Mouse (Mus musculus): ENCODE data around the gene Lin7b. TPM values are rescaled to one million over a fixed set of nuclear protein-coding genes. Genes with fewer than 3 reads are reported as not detected.

The Lin7b gene
- polyA plus RNA-seq, 1 experiment = 3.0 TPM

DNA sequence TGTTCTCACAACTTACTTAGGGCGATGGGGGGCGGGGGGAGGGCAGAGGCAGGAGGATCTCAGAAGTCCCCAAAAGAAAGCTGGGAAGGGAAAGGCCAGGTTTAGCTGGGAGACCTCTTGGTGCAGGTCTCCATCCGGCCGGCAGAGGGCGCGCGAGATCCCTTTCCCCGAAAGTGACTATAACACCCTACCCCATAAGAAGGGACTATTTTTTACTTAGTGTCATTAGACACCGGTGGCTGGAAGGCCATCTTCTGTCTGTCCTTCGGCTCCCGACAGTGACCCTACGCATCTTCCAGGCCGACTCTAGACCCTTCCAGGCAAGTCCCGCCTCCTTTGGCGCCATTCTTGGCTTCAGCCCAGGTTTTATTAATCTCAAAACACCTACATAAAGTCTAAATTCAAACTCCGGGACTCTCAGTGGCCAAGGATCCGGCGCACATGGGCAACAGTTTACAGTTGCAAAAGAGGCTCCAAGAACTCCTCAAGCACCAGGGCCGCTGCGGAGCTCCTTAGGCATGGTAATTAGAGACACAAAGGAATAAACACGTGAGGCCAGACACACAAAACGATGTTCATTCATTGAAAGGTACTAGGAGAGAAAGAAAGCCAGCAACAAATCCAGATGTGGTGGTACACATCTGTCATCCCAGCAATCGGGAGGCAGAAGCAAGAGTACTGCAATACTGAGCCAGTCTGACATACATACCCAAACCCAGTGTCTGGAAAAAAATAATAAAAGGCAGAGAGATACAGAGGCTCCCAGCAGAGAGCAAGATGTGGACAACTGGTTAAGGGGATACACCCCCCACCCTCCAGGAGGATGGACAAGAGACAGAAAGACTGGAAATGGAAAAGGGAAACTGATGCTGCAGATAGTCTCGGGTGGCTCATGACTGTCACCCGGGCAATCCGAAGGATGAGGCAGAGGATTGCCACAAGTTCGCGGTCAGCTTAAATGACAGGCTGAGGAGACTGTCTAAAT is 35.0 kb upstream of the Lin7b start, which contains the start of gene Kcna7:
TSS of gene Kcna7 (plus strand) at position 563 of the 985 bp plus-strand sequence.
- TF ChIP-seq GATA1 (IDR thresholded peaks at IDR 0.05; ENCODE audit: low read length) = no peak

DNA sequence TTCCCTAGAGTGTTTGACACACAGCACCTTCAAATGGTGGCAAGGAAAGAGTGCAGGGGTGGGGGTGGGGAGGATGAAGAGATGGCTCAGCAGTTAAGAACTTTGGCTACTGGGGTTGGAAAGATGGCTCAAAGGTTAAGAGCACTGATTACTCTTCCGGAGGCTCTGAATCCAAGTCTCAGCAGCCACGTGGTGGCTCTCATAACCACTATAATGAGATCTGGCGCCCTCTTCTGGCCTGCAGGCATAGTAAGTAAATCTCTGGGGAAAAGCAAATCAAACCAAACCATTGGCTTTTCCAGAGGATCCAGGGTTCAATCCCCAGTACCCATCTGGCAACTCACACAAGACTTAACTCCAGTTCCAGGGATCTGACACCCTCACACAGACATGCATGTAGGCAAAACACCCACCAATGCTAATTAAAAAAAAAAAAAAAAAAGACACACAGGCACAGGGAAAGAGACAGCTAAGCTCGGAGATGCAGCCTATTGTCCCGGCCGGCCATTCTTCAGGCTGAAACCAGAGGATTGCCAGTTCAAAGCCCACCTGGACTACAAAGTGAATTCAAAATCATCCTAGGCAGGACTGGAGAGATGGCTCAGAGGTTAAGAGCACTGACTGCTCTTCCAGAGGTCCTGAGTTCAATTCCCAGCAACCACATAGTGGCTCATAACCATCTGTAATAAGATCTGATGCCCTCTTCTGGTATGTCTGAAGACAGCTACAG is 33.3 kb upstream of the Lin7b start:
- no peak for TF ChIP-seq GATA1 (IDR thresholded peaks at IDR 0.05; ENCODE audit: low read length)

GRCm38 (mm10) chr7:45401521-45402085 is 31.2 kb upstream of the Lin7b start:
- TF ChIP-seq GATA1 (IDR thresholded peaks at IDR 0.05; ENCODE audit: low read length) = no peak

GRCm38 (mm10) chr7:45396787-45397186 is 26.4 kb upstream of the Lin7b start:
- TF ChIP-seq GATA1 (IDR thresholded peaks at IDR 0.05; ENCODE audit: low read length) = no peak

GRCm38 (mm10) chr7:45395578-45396336 is 25.4 kb upstream of the Lin7b start, which contains the start of gene Snrnp70:
TSS of gene Snrnp70 (minus strand) at chr7:45395742.
- no peak for TF ChIP-seq GATA1 (IDR thresholded peaks at IDR 0.05; ENCODE audit: low read length)

- TF ChIP-seq GATA1 (IDR thresholded peaks at IDR 0.05; ENCODE audit: low read length) = no peak
These were observed 24.8 kb upstream of the Lin7b start for GRCm38 (mm10) chr7:45395129-45395541.

DNA sequence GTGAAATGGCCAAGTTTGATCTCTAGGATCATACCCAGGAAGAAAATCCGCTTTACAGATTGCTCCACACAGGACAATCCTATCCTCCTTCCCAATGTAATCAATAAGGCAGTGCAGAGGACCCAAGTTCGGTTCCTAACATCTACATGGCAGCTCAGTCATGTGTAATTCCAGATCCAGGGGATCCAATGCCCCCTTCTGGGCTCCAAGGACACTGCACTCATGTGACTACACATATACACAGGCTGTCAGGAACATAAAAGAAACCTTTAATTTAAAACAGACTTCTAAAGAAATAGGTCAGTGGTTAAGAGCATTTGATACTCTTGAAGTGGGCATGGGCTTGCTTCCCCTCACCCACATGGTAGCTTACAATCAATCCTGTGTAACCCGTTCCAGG is 15.7 kb upstream of the Lin7b start:
- no peak for TF ChIP-seq GATA1 (IDR thresholded peaks at IDR 0.05; ENCODE audit: low read length)

DNA sequence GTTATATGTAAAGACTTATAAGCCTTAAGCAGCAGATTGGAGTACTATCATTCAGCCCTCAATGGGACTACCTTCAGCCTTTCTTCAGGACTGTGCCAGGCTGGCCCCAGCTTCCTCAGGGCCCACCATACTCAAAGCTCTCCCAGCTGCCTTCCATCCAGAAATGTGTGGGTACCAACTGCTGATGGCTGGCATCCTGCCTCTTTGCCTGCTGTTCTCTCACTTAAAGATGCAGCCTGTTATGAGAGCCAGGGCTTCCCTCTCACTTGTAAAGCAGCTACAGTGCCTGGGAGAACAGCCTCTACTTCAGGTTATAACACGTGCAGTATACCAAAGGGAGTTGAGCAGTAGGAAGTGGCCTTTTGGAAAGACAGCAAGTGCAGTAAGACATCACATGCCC is 5.7 kb upstream of the Lin7b start:
- TF ChIP-seq GATA1 (IDR thresholded peaks at IDR 0.05; ENCODE audit: low read length) = no peak

- TF ChIP-seq GATA1 (IDR thresholded peaks at IDR 0.05; ENCODE audit: low read length) = peak; percentile 82
These were observed 4.2 kb upstream of the Lin7b start for GRCm38 (mm10) chr7:45374620-45375019.

DNA sequence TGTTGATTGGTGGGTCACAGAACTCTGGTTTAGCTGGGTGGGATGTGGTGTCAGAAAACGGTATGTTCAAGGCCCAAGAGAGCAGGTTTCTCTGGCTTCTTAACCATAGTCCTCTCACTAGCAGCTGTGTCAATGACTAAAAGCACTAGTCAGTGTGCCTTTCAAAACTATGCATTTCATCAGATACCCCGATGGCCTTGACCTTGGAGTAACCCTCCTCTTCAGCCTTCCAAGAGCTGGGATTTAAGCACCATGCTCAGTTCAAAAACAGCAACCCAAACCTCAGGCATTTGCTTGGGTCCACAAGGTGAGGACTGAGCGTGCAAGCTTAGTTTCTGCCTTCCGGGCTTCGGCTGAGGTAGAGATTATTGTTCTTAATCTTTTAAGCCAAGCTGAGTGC is 2.0 kb upstream of the Lin7b start:
- TF ChIP-seq GATA1 (IDR thresholded peaks at IDR 0.05; ENCODE audit: low read length) = no peak

DNA sequence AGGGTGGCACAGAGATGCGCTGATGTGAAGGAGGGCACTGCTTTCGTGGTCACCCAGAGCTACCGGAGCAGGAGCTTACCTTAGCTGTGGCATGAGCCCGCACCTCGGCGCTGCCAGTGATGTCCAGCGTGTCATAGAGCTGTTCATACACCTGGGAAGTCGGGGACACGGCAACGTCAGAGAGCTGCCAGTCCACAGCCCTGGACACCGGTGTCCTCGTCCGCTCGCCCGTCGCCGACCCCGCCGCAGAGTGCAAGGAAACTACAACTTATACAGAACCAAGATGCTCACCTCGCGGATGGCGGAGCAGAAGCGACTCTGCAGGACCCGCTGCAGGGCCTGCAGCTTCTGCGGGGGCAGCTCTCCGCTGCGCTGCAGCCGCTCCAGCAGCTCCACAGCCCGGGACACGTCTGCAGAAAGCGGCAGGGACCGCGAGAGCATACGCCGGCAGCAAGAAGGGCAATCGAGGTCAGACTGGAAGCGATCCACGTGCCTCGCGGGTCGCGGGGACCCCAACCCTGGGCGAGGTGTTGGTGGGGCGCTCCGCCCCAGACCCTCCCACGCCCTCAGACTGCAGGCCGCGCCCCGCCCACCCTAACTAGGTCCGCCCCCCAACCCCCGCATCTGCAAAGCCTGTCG is 428 bp downstream of the Lin7b start:
- TF ChIP-seq GATA1 (IDR thresholded peaks at IDR 0.05; ENCODE audit: low read length) = no peak

- no peak for TF ChIP-seq GATA1 (IDR thresholded peaks at IDR 0.05; ENCODE audit: low read length)
These were observed 1.2 kb downstream of the Lin7b start for GRCm38 (mm10) chr7:45369022-45369745.

- no peak for TF ChIP-seq GATA1 (IDR thresholded peaks at IDR 0.05; ENCODE audit: low read length)
These were observed 2.2 kb downstream of the Lin7b start for GRCm38 (mm10) chr7:45368178-45368577.
